Mouse (Mus musculus): ENCODE results near the gene Cttnbp2. TPM values are rescaled to one million over a fixed set of nuclear protein-coding genes. Genes with fewer than 3 reads are reported as not detected.

Gene Cttnbp2
- polyA plus RNA-seq, 1 experiment from 2014 or later, result 6.3 TPM

DNA sequence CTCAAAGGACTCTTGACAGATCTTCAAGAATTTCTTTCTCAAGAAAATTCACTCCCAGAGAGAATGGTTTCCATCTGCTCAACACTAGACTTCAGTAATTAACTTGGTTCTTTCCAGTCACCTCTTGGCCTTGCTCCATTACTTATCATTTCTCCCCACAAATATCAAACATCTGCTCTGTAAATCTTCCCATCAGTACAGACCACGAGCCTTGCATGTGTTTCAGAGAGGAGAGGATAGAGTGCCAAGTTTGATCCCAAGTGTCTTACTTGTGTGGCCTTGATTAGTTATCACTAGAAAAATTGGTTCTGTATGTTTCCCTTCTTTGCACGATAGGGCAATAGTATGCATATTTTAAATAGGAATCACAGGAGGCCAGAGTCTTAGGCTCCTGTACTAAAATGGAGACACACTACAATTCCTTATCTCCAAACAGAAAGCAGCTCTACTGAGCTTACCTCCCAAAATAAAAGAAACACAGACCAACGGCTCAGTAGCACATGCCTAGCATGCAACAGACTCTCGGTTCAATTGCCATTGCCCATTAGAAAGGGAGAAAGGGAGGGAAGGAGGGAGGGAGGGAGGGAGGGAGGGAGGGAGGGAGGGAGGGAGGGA, 73.6 kb downstream of the Cttnbp2 start:
- H3K4me1 ChIP-seq (replicated peaks; ENCODE audit: control insufficient read depth, insufficient read depth, low read length), result no peaks in the 10 kb centered on the region
- H3K36me3 ChIP-seq (ENCODE audit: control insufficient read depth, insufficient read depth), result no peaks in the 10 kb centered on the region
- WGBS, result 68% methylated on average over 4 of the region's 4 CpGs
- H3K9ac ChIP-seq (ENCODE audit: low read depth, low read length), result no peak overlapping the region
- H3K27me3 ChIP-seq (replicated peaks; ENCODE audit: control insufficient read depth, insufficient read depth, low read length), result no peaks in the 10 kb centered on the region
- no peaks in the 10 kb centered on the region for H3K9me3 ChIP-seq (ENCODE audit: control insufficient read depth)
- TF ChIP-seq CTCF (IDR thresholded peaks at IDR 0.05; ENCODE audit: low read depth), result no peak
- no peak overlapping the region for H3K4me2 ChIP-seq (replicated peaks; ENCODE audit: low read depth)
- no peak overlapping the region for H3K4me3 ChIP-seq (ENCODE audit: low read depth, low read length)
- ATAC-seq, result no peak
- H3K27ac ChIP-seq (ENCODE audit: low read depth, low read length), result no peak overlapping the region

DNA sequence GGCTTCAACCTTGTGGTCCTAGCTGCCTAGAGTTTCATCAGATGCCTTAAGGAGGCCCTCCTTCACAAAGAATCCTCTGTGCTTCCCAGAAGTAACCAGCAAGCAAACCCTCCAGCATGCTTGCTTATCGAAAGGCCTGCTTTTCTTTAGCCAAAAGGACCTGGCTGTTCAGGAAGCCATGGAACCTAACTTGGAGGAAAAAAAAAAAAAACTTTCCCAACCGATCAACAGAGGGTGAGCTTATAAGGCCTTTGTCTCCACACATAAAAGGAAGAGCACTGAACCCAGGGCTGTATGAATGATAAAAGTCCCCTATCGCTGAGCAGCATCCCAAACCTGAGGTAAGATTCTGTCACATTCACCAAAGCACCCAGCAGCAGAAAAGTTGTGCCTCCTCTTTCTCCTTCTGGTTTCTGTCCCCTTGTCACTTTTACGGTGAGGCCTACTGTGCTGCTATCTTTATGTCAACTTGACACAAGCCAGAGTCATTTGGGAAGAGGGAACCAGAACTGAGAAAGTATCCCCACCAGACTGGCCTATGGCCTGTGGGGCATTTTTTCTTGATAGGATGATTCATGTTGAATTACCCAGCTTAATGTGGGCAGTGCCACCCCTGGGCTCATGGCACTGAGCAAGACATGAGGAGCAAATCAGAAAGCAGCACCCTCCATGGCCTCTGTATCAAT, 78.4 kb downstream of the Cttnbp2 start:
- no peak overlapping the region for H3K27ac ChIP-seq (ENCODE audit: low read depth, low read length)
- H3K4me3 ChIP-seq (ENCODE audit: low read depth, low read length), result no peak overlapping the region
- no peak for ATAC-seq
- TF ChIP-seq CTCF (IDR thresholded peaks at IDR 0.05; ENCODE audit: low read depth), result no peak
- WGBS, result 64% methylated on average over 4 of the region's 4 CpGs
- H3K9ac ChIP-seq (ENCODE audit: low read depth, low read length), result no peak overlapping the region
- H3K27me3 ChIP-seq (replicated peaks; ENCODE audit: control insufficient read depth, insufficient read depth, low read length), result no peaks in the 10 kb centered on the region
- no peaks in the 10 kb centered on the region for H3K36me3 ChIP-seq (ENCODE audit: control insufficient read depth, insufficient read depth)
- no peaks in the 10 kb centered on the region for H3K4me1 ChIP-seq (replicated peaks; ENCODE audit: control insufficient read depth, insufficient read depth, low read length)
- H3K9me3 ChIP-seq (ENCODE audit: control insufficient read depth), result no peaks in the 10 kb centered on the region
- no peak overlapping the region for H3K4me2 ChIP-seq (replicated peaks; ENCODE audit: low read depth)

DNA sequence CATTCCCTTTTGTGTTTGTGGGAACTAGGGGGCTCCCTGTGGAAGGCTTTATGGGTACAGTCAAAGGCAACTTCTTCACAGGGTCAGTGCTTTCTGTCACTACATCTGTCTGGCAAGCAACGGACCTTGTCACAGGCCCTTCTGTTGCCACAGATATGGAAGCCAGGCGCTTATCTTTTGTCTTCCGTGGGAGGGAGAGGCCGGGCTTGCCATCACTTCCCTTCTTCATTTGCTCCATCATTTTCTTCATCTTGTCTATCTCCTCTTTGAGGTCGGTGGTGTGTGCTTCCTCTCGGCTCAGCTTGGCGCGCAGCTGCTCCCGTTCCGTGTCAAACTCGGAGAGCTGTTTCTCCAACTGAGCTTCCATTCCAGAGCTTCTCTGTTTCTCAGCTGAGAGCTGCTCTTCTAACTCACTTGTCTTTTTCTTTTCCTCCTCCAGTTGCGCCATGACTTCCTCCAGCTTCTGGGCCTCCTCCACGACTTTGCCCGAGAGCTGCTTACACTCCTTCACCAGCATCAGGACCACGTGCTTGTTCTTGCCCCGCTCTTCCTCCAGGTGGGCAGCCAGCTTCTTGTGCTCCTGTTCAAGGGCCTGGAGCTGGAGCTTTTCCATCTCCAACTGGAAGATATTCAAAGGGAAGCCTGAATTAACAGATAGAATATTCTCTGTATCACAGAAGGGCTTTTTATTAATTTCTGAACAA, 79.7 kb downstream of the Cttnbp2 start:
- H3K4me1 ChIP-seq (replicated peaks; ENCODE audit: control insufficient read depth, insufficient read depth, low read length), result no peaks in the 10 kb centered on the region
- no peaks in the 10 kb centered on the region for H3K9me3 ChIP-seq (ENCODE audit: control insufficient read depth)
- no peak overlapping the region for H3K4me3 ChIP-seq (ENCODE audit: low read depth, low read length)
- no peak for TF ChIP-seq CTCF (IDR thresholded peaks at IDR 0.05; ENCODE audit: low read depth)
- 92% methylated on average over 16 of the region's 16 CpGs for WGBS
- H3K4me2 ChIP-seq (replicated peaks; ENCODE audit: low read depth), result no peak overlapping the region
- H3K27me3 ChIP-seq (replicated peaks; ENCODE audit: control insufficient read depth, insufficient read depth, low read length), result no peaks in the 10 kb centered on the region
- ATAC-seq, result no peak
- H3K36me3 ChIP-seq (ENCODE audit: control insufficient read depth, insufficient read depth), result no peaks in the 10 kb centered on the region
- no peak overlapping the region for H3K27ac ChIP-seq (ENCODE audit: low read depth, low read length)
- no peak overlapping the region for H3K9ac ChIP-seq (ENCODE audit: low read depth, low read length)

DNA sequence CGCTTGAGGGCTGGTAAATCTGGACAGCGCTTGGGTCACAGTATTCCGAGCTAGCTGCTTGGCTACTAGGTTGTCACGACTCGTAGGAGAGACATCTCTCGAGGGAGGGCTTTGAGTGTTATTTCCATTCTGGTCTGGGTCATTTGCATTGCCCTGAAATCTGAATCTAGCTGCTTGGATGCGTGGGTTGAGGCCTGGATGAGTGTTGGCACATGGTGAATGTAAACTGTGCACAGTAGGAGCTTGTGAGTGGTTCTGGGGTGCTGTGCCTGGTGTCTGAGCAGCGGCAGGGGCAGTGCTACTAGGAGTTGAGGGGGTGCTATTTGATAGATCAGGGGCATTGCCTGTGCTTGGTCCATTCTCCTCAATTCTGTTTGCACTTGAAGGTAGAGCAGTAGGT, 80.3 kb downstream of the Cttnbp2 start:
- TF ChIP-seq CTCF (IDR thresholded peaks at IDR 0.05; ENCODE audit: low read depth), result no peak
- Histone ChIP-seq H3K4me1 (replicated peaks; ENCODE audit: control insufficient read depth, insufficient read depth, low read length) (no peaks in the 10 kb centered on the region), H3K4me3 (ENCODE audit: low read depth, low read length) (no peak overlapping the region), H3K9me3 (ENCODE audit: control insufficient read depth) (no peaks in the 10 kb centered on the region), H3K36me3 (ENCODE audit: control insufficient read depth, insufficient read depth) (no peaks in the 10 kb centered on the region), H3K4me2 (replicated peaks; ENCODE audit: low read depth) (no peak overlapping the region), H3K9ac (ENCODE audit: low read depth, low read length) (no peak overlapping the region), H3K27ac (ENCODE audit: low read depth, low read length) (no peak overlapping the region), H3K27me3 (replicated peaks; ENCODE audit: control insufficient read depth, insufficient read depth, low read length) (no peaks in the 10 kb centered on the region)
- WGBS, result 94% methylated on average over 8 of the region's 8 CpGs
- ATAC-seq, result no peak

DNA sequence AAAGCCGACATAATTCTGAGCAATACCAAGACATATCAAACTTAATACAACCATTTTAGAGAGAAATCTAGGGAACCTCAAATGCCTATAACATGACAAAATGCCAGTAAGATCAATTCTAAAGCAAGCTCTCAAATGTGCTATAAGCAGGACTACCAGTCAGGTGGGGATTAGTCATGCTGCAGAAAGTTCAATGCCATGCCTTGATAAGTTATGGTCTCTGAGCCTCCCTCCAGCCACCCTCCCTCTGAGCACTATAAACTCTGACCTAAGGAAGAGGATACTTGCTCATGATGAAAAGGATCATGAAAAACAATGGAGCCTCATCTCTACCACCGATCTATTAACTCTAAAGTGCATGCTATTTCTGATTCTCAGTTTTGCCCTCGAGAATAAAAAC, 82.3 kb downstream of the Cttnbp2 start:
- H3K4me2 ChIP-seq (replicated peaks; ENCODE audit: low read depth), result no peak overlapping the region
- 0 out of 2 replicates have a peak, but pooled peaks have one; percentile 64 for ATAC-seq
- H3K27ac ChIP-seq (ENCODE audit: low read depth, low read length), result no peak overlapping the region
- H3K27me3 ChIP-seq (replicated peaks; ENCODE audit: control insufficient read depth, insufficient read depth, low read length), result no peaks in the 10 kb centered on the region
- H3K4me1 ChIP-seq (replicated peaks; ENCODE audit: control insufficient read depth, insufficient read depth, low read length), result no peaks in the 10 kb centered on the region
- H3K9ac ChIP-seq (ENCODE audit: low read depth, low read length), result no peak overlapping the region
- no peaks in the 10 kb centered on the region for H3K9me3 ChIP-seq (ENCODE audit: control insufficient read depth)
- 74% methylated on average over 3 of the region's 3 CpGs for WGBS
- no peak for TF ChIP-seq CTCF (IDR thresholded peaks at IDR 0.05; ENCODE audit: low read depth)
- H3K36me3 ChIP-seq (ENCODE audit: control insufficient read depth, insufficient read depth), result no peaks in the 10 kb centered on the region
- no peak overlapping the region for H3K4me3 ChIP-seq (ENCODE audit: low read depth, low read length)

DNA sequence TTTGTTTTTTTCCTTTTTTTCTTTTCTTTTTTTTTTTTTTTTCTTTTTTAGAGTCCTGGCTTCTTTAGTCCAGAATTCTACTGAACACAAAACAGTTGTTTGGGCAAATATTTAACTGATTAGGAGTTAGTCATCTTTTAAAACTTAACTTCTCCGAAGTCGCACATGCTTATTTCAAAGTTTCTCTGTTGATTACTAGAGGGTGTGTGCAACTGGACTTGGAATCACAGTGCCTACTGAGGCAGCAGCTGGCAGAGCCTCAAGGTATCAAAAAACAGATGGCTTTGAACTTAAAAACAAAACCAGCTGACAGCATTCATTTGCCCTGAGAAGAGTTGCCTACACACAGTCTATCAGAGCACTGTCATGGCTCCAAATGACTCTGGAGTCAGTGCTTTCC, 82.8 kb downstream of the Cttnbp2 start:
- Histone ChIP-seq H3K4me2 (replicated peaks; ENCODE audit: low read depth) (no peak overlapping the region), H3K9me3 (ENCODE audit: control insufficient read depth) (no peaks in the 10 kb centered on the region), H3K4me3 (ENCODE audit: low read depth, low read length) (no peak overlapping the region), H3K27ac (ENCODE audit: low read depth, low read length) (no peak overlapping the region), H3K27me3 (replicated peaks; ENCODE audit: control insufficient read depth, insufficient read depth, low read length) (no peaks in the 10 kb centered on the region), H3K9ac (ENCODE audit: low read depth, low read length) (no peak overlapping the region), H3K36me3 (ENCODE audit: control insufficient read depth, insufficient read depth) (no peaks in the 10 kb centered on the region), H3K4me1 (replicated peaks; ENCODE audit: control insufficient read depth, insufficient read depth, low read length) (no peaks in the 10 kb centered on the region)
- WGBS, result 61% methylated on average over 2 of the region's 2 CpGs
- TF ChIP-seq CTCF (IDR thresholded peaks at IDR 0.05; ENCODE audit: low read depth), result no peak
- 0 out of 2 replicates have a peak, but pooled peaks have one; percentile 16 for ATAC-seq

Data from intestine, postnatal 0 days (tissue).